Mouse (Mus musculus) cerebellum, postnatal 14 days (tissue): Measurements from ENCODE around the gene Radil.

Experiments
- DNase-seq, 2 experiments: peaks; one replicate each; pipeline ENCODE4 v3.0.0; 2021; ENCODE audit warnings: mixed read lengths in 2 of 2

Radil gene

GRCm38 (mm10) chr5:142478829-142479435, 72.0 kb downstream of the Radil start:
- DNase-seq = peak; percentile 93 to 95

- peak; percentile 63 to 64 for DNase-seq
Observed at GRCm38 (mm10) chr5:142477866-142478615, 72.9 kb downstream of the Radil start.

GRCm38 (mm10) chr5:142477346-142477745, 73.6 kb downstream of the Radil start:
- peak; percentile 78 to 80 for DNase-seq

- DNase-seq = no peak
Observed at GRCm38 (mm10) chr5:142475669-142476068, 75.2 kb downstream of the Radil start.

GRCm38 (mm10) chr5:142473696-142474095, 77.2 kb downstream of the Radil start:
- peak; percentile 50 to 55 for DNase-seq

GRCm38 (mm10) chr5:142469796-142470195, 81.1 kb downstream of the Radil start:
- no peak for DNase-seq

- DNase-seq = no peak
Observed at GRCm38 (mm10) chr5:142468375-142468774, 82.5 kb downstream of the Radil start.

- peak; percentile 95 to 96 for DNase-seq
Observed at GRCm38 (mm10) chr5:142463461-142464454, 87.1 kb downstream of the Radil start, which contains the start of gene Ap5z1. Gene Ap5z1 (plus strand): TSS chr5:142463944.

- no peak for DNase-seq
Observed at GRCm38 (mm10) chr5:142463011-142463410, 87.9 kb downstream of the Radil start.

- no peak for DNase-seq
Observed at GRCm38 (mm10) chr5:142462641-142462948, 88.3 kb downstream of the Radil start.

- DNase-seq = no peak
Observed at GRCm38 (mm10) chr5:142461942-142462640, 88.8 kb downstream of the Radil start.

GRCm38 (mm10) chr5:142459834-142460233, 91.1 kb downstream of the Radil start:
- DNase-seq = no peak

- no peak for DNase-seq
Observed at GRCm38 (mm10) chr5:142458791-142459557, 91.9 kb downstream of the Radil start.

- DNase-seq = peak in 1 of 2 experiments; percentile 51
Observed at GRCm38 (mm10) chr5:142457345-142457744, 93.6 kb downstream of the Radil start.

GRCm38 (mm10) chr5:142456318-142456717, 94.6 kb downstream of the Radil start:
- DNase-seq = peak in 1 of 2 experiments; percentile 50

GRCm38 (mm10) chr5:142453742-142454141, 97.2 kb downstream of the Radil start:
- no peak for DNase-seq

GRCm38 (mm10) chr5:142451759-142452158, 99.1 kb downstream of the Radil start:
- DNase-seq = no peak

GRCm38 (mm10) chr5:142450846-142451245, 100.1 kb downstream of the Radil start:
- DNase-seq = no peak

- DNase-seq = no peak
Observed at GRCm38 (mm10) chr5:142448623-142449022, 102.3 kb downstream of the Radil start.

GRCm38 (mm10) chr5:142448076-142448475, 102.8 kb downstream of the Radil start:
- DNase-seq = peak; percentile 95 to 97

- DNase-seq = no peak
Observed at GRCm38 (mm10) chr5:142445709-142446108, 105.2 kb downstream of the Radil start.
